10 mouse cellular contexts compared by ENCODE assay signal in genomic region chr5:113220383-113221146, GRCm38 (mm10). TPM values are rescaled to one million over a fixed set of nuclear protein-coding genes. Genes with fewer than 3 reads are reported as not detected.
A peak's percentile ranks its signal among the peaks of the same experiment; 100 is the strongest.
DNase-seq lines count a peak whose midpoint lies in the region; ATAC-seq lines count a peak whose summit lies in the region.
"Had no signal": no experiment of that assay in that cellular context is flagged by ENCODE, and none has a peak within 500 bp of the region (broad histone marks: within the 10 kb centered on the region; RNA-seq: fewer than 3 reads in every experiment).

No protein-coding gene starts in this region.

- peaks cover 19% of the 10 kb centered on the region for H3K27me3 ChIP-seq in heart, embryonic 15.5 days
- H3K27me3 ChIP-seq in midbrain, embryonic 12.5 days, result peaks cover 13% of the 10 kb centered on the region

- no peaks in the 10 kb centered on the region for H3K9me3 ChIP-seq in heart, embryonic 15.5 days (replicated peaks)
- 0 out of 2 replicates have a peak, but pooled peaks cover 3% of the 10 kb centered on the region for H3K9me3 ChIP-seq in midbrain, embryonic 12.5 days

- peak overlapping the region; percentile 29 for H3K27ac ChIP-seq in heart, embryonic 15.5 days
- no peak overlapping the region for H3K27ac ChIP-seq in midbrain, embryonic 12.5 days (replicated peaks)

- H3K4me1 ChIP-seq in heart, embryonic 15.5 days (replicated peaks), result peaks cover 16% of the 10 kb centered on the region
- peaks cover 13% of the 10 kb centered on the region for H3K4me1 ChIP-seq in midbrain, embryonic 12.5 days

- H3K36me3 ChIP-seq in heart, embryonic 15.5 days, result no peaks in the 10 kb centered on the region
- H3K36me3 ChIP-seq in midbrain, embryonic 12.5 days, result no peaks in the 10 kb centered on the region

- peak overlapping the region; percentile 63 for H3K9ac ChIP-seq in heart, embryonic 15.5 days
- H3K9ac ChIP-seq in midbrain, embryonic 12.5 days (replicated peaks), result peak overlapping the region; percentile 55

- peak overlapping the region; percentile 97 for H3K4me2 ChIP-seq in heart, embryonic 15.5 days
- H3K4me2 ChIP-seq in midbrain, embryonic 12.5 days (replicated peaks), result peak overlapping the region; percentile 93

- 2% methylated on average over 64 of the region's 64 CpGs for WGBS in heart, embryonic 15.5 days
- 2% methylated on average over 54 of the region's 64 CpGs for WGBS in midbrain, embryonic 12.5 days

- peak; percentile 48 for DNase-seq in gastrocnemius, postnatal 10 days
- DNase-seq in gastrocnemius, adult 18-20 months (ENCODE audit: low spot score), result no peak
- DNase-seq in R1 (ENCODE audit: low read depth, low spot score), result peak; percentile 38
- DNase-seq in kidney, postnatal 14 days, result peak; percentile 87
- DNase-seq in urinary bladder, postnatal 4 days (ENCODE audit: low spot score in 2 of 2), result no peak
- DNase-seq in natural killer cell, adult 2 months (ENCODE audit: low spot score in 2 of 2), result no peak

- ATAC-seq in heart, embryonic 15.5 days (replicated peaks; ENCODE audit: insufficient number of reproducible peaks, insufficient read depth, low FRiP score, low read depth), result peak; percentile 60
- ATAC-seq in midbrain, embryonic 12.5 days (ENCODE audit: low FRiP score, low read depth), result peak; percentile 62

- peak overlapping the region; percentile 69 for H3K4me3 ChIP-seq in heart, embryonic 15.5 days
- H3K4me3 ChIP-seq in midbrain, embryonic 12.5 days, result peak overlapping the region; percentile 60

RNA-seq across cellular contexts. Expression of gene 2900026A02Rik, which starts 0.5 kb away (rescaled TPM):
- total RNA-seq in gastrocnemius, postnatal 10 days (2021), result 10 to 100 TPM; 36.2 to 42.0 TPM
- 10 to 100 TPM; 21.3 to 25.8 TPM for total RNA-seq in gastrocnemius, adult 18-20 months (2021)
- 14.1 and 17.4 TPM in 2 replicates for polyA plus RNA-seq in heart, embryonic 15.5 days (2015; fragmentation: Nextera tagmentation; extraction: Ambion mirVana)
- polyA plus RNA-seq in midbrain, embryonic 12.5 days (2016; fragmentation: Nextera tagmentation; extraction: Ambion mirVana), result 2.9 and 3.1 TPM in 2 replicates
- total RNA-seq: MEL had no signal

RNA-seq across cellular contexts. Expression of gene Tmem211, which starts 6.1 kb away (rescaled TPM):
- total RNA-seq in gastrocnemius, postnatal 10 days (2021), result not detected
- total RNA-seq in gastrocnemius, adult 18-20 months (2021), result not detected
- not detected in 2 replicates for polyA plus RNA-seq in heart, embryonic 15.5 days (2015; fragmentation: Nextera tagmentation; extraction: Ambion mirVana)
- polyA plus RNA-seq in midbrain, embryonic 12.5 days (2016; fragmentation: Nextera tagmentation; extraction: Ambion mirVana), result 0.12 and 0.13 TPM in 2 replicates
- total RNA-seq: layer of hippocampus, postnatal 25 days; MEL had no signal

Comparison
In these comparisons a context has a peak if more than half of its experiments do, and no peak if none do; other contexts are left out.
1. DNase-seq: peak in gastrocnemius, postnatal 10 days (single experiment), R1 (single experiment) and kidney, postnatal 14 days (single experiment); none in gastrocnemius, adult 18-20 months (single experiment), urinary bladder, postnatal 4 days (0 of 2) and natural killer cell, adult 2 months (0 of 2).